Mouse (Mus musculus): Measurements from ENCODE around the gene Mindy2. TPM values are rescaled to one million over a fixed set of nuclear protein-coding genes. Genes with fewer than 3 reads are reported as not detected.

The Mindy2 gene
- 33.9 and 37.3 TPM in 2 replicates for total RNA-seq (2014; rRNA removed)
- polyA plus RNA-seq (2015; fragmentation: Nextera tagmentation; extraction: Ambion mirVana): 8.5 and 16.5 TPM in 2 replicates

- DNase-seq (peak; percentile 99), ATAC-seq (peak; percentile 99)
- TF ChIP-seq CTCF (IDR thresholded peaks at IDR 0.05; ENCODE audit: low read depth): no peak
- peak within 1 kb of the TSS; percentile 75 for H3K4me3 ChIP-seq (ENCODE audit: low read depth, low read length)
- H3K4me2 ChIP-seq (ENCODE audit: low read depth): peak within 1 kb of the TSS; percentile 67
- peaks cover 27% of the 10 kb centered on the region for H3K4me1 ChIP-seq (ENCODE audit: insufficient read depth)
- H3K9ac ChIP-seq: peak within 1 kb of the TSS; percentile 93
- no peaks in the 10 kb centered on the region for H3K9me3 ChIP-seq (ENCODE audit: low read length)
- H3K27me3 ChIP-seq (ENCODE audit: insufficient read depth, low read length): no peaks in the 10 kb centered on the region
- peak within 1 kb of the TSS; percentile 90 for H3K27ac ChIP-seq (ENCODE audit: low read depth, low read length)
- H3K36me3 ChIP-seq (ENCODE audit: insufficient read depth): no peaks in the 10 kb centered on the region
- 1% methylated on average over 65 of the region's 67 CpGs for WGBS
Observed at GRCm38 (mm10) chr9:70657013-70657967, at the start of gene Mindy2. Gene Mindy2 (minus strand): TSS chr9:70657174.

- WGBS: 95% methylated on average over 1 of the region's 1 CpGs
- Histone ChIP-seq H3K9ac (no peak overlapping the region), H3K4me1 (ENCODE audit: insufficient read depth) (no peaks in the 10 kb centered on the region), H3K9me3 (ENCODE audit: low read length) (no peaks in the 10 kb centered on the region), H3K36me3 (ENCODE audit: insufficient read depth) (no peaks in the 10 kb centered on the region), H3K4me3 (ENCODE audit: low read depth, low read length) (no peak overlapping the region), H3K27me3 (ENCODE audit: insufficient read depth, low read length) (no peaks in the 10 kb centered on the region), H3K4me2 (ENCODE audit: low read depth) (no peak overlapping the region), H3K27ac (ENCODE audit: low read depth, low read length) (no peak overlapping the region)
- DNase-seq (no peak), ATAC-seq (no peak)
- no peak for TF ChIP-seq CTCF (IDR thresholded peaks at IDR 0.05; ENCODE audit: low read depth)
Observed at GRCm38 (mm10) chr9:70706444-70706843, 49.5 kb upstream of the Mindy2 start.

- no peaks in the 10 kb centered on the region for H3K36me3 ChIP-seq (ENCODE audit: insufficient read depth)
- no peak for DNase-seq
- H3K27me3 ChIP-seq (ENCODE audit: insufficient read depth, low read length): no peaks in the 10 kb centered on the region
- H3K4me1 ChIP-seq (ENCODE audit: insufficient read depth): no peaks in the 10 kb centered on the region
- H3K4me2 ChIP-seq (ENCODE audit: low read depth): no peak overlapping the region
- H3K9ac ChIP-seq: no peak overlapping the region
- no peak for TF ChIP-seq CTCF (IDR thresholded peaks at IDR 0.05; ENCODE audit: low read depth)
- no peak overlapping the region for H3K4me3 ChIP-seq (ENCODE audit: low read depth, low read length)
- H3K27ac ChIP-seq (ENCODE audit: low read depth, low read length): no peak overlapping the region
- 95% methylated on average over 5 of the region's 5 CpGs for WGBS
- ATAC-seq: no peak
- no peaks in the 10 kb centered on the region for H3K9me3 ChIP-seq (ENCODE audit: low read length)
Observed at GRCm38 (mm10) chr9:70703597-70704203, 46.7 kb upstream of the Mindy2 start.

- Histone ChIP-seq H3K4me3 (ENCODE audit: low read depth, low read length) (no peak overlapping the region), H3K4me1 (ENCODE audit: insufficient read depth) (no peaks in the 10 kb centered on the region), H3K9ac (no peak overlapping the region), H3K36me3 (ENCODE audit: insufficient read depth) (no peaks in the 10 kb centered on the region), H3K9me3 (ENCODE audit: low read length) (no peaks in the 10 kb centered on the region), H3K27me3 (ENCODE audit: insufficient read depth, low read length) (no peaks in the 10 kb centered on the region), H3K4me2 (ENCODE audit: low read depth) (no peak overlapping the region), H3K27ac (ENCODE audit: low read depth, low read length) (no peak overlapping the region)
- WGBS: 83% methylated on average over 1 of the region's 1 CpGs
- TF ChIP-seq CTCF (IDR thresholded peaks at IDR 0.05; ENCODE audit: low read depth): no peak
- DNase-seq (no peak), ATAC-seq (no peak)
Observed at GRCm38 (mm10) chr9:70698090-70698489, 41.1 kb upstream of the Mindy2 start.

- DNase-seq (no peak), ATAC-seq (no peak)
- no peak for TF ChIP-seq CTCF (IDR thresholded peaks at IDR 0.05; ENCODE audit: low read depth)
- 94% methylated on average over 2 of the region's 2 CpGs for WGBS
- H3K27me3 ChIP-seq (ENCODE audit: insufficient read depth, low read length): no peaks in the 10 kb centered on the region
- H3K27ac ChIP-seq (ENCODE audit: low read depth, low read length): no peak overlapping the region
- no peak overlapping the region for H3K4me2 ChIP-seq (ENCODE audit: low read depth)
- no peaks in the 10 kb centered on the region for H3K9me3 ChIP-seq (ENCODE audit: low read length)
- no peak overlapping the region for H3K9ac ChIP-seq
- H3K36me3 ChIP-seq (ENCODE audit: insufficient read depth): no peaks in the 10 kb centered on the region
- no peaks in the 10 kb centered on the region for H3K4me1 ChIP-seq (ENCODE audit: insufficient read depth)
- no peak overlapping the region for H3K4me3 ChIP-seq (ENCODE audit: low read depth, low read length)
Observed at GRCm38 (mm10) chr9:70695723-70696122, 38.7 kb upstream of the Mindy2 start.

- 91% methylated on average over 2 of the region's 2 CpGs for WGBS
- DNase-seq: no peak
- no peak for TF ChIP-seq CTCF (IDR thresholded peaks at IDR 0.05; ENCODE audit: low read depth)
- Histone ChIP-seq H3K9ac (no peak overlapping the region), H3K27me3 (ENCODE audit: insufficient read depth, low read length) (no peaks in the 10 kb centered on the region), H3K4me2 (ENCODE audit: low read depth) (no peak overlapping the region), H3K27ac (ENCODE audit: low read depth, low read length) (no peak overlapping the region), H3K4me3 (ENCODE audit: low read depth, low read length) (no peak overlapping the region), H3K4me1 (ENCODE audit: insufficient read depth) (no peaks in the 10 kb centered on the region), H3K36me3 (ENCODE audit: insufficient read depth) (no peaks in the 10 kb centered on the region), H3K9me3 (ENCODE audit: low read length) (no peaks in the 10 kb centered on the region)
- no peak for ATAC-seq
Observed at GRCm38 (mm10) chr9:70691772-70692693, 35.1 kb upstream of the Mindy2 start.
